Mouse (Mus musculus) stomach, embryonic 16.5 days (tissue): ENCODE results near the gene Gsk3a. TPM values are rescaled to one million over a fixed set of nuclear protein-coding genes. Genes with fewer than 3 reads are reported as not detected.
A peak's percentile ranks its signal among the peaks of the same experiment; 100 is the strongest.

Experiments
- ATAC-seq: fragments of 200-750 bp; cut with Nextera tagmentation; 2 replicates; pipeline ENCODE4 v1.8.0; 2017; ENCODE audit warnings: moderate number of reproducible peaks, moderate TSS enrichment; ENCODE audit not compliant: insufficient read depth, low FRiP score
- H3K27ac ChIP-seq: fragments of 300-500 bp; sonication (generic); 2 replicates; pipeline ENCODE4 v1.5.1; 2014; ENCODE audit warnings: low read length
- H3K27me3 ChIP-seq: fragments of 300-500 bp; sonication (generic); 2 replicates; pipeline ENCODE4 v1.6.1; 2014; ENCODE audit warnings: low read length, control low read depth, mixed read lengths; ENCODE audit not compliant: control insufficient read depth, insufficient read depth
- H3K36me3 ChIP-seq: fragments of 300-500 bp; sonication (generic); 2 replicates; pipeline ENCODE4 v1.6.1; 2014; ENCODE audit warnings: low read length; ENCODE audit not compliant: control insufficient read depth, insufficient read depth
- H3K4me1 ChIP-seq: fragments of 300-500 bp; sonication (generic); 2 replicates; pipeline ENCODE4 v1.6.1; 2014; ENCODE audit warnings: low read length, control low read depth, mixed read lengths; ENCODE audit not compliant: control insufficient read depth, insufficient read depth
- H3K4me2 ChIP-seq: fragments of 300-500 bp; sonication (generic); 2 replicates; pipeline ENCODE4 v1.6.1; 2014; ENCODE audit warnings: low read depth, low read length, mixed read lengths
- H3K4me3 ChIP-seq: fragments of 300-500 bp; sonication (generic); replicated peaks from 2 replicates; pipeline ENCODE4 v1.5.1; 2014; ENCODE audit warnings: mild to moderate bottlenecking, low read length
- H3K9ac ChIP-seq: fragments of 300-500 bp; sonication (generic); 2 replicates; pipeline ENCODE4 v1.6.1; 2014; ENCODE audit warnings: low read length
- H3K9me3 ChIP-seq: fragments of 300-500 bp; sonication (generic); replicated peaks from 2 replicates; pipeline ENCODE4 v1.6.1; 2016; ENCODE audit warnings: low read length, control low read depth; ENCODE audit not compliant: control insufficient read depth
- WGBS: fragments of 180-500 bp; shearing (Covaris S2); extraction: QIAGEN DNeasy Blood & Tissue Kit; methylation state at CpG from one replicate; pipeline ENCODE4 v1.1.7; 2014; 5-methylcytosine and 5-hydroxymethylcytosine counted together
- polyA plus RNA-seq: library from polyadenylated mRNA; unstranded; fragments of >200 nt; fragmentation: Nextera tagmentation; extraction: Ambion mirVana; gene quantifications from 2 replicates; pipeline ENCODE4 v1.2.1, GENCODE M21; 2015

Gsk3a gene
- polyA plus RNA-seq, 1 experiment from 2014 or later = 5.7 TPM

GRCm38 (mm10) chr7:25244562-25245369 is 7.1 kb upstream of the Gsk3a start:
- H3K9ac ChIP-seq = no peak overlapping the region
- peaks cover 35% of the 10 kb centered on the region for H3K4me1 ChIP-seq
- 86% methylated on average over 30 of the region's 30 CpGs for WGBS

DNA sequence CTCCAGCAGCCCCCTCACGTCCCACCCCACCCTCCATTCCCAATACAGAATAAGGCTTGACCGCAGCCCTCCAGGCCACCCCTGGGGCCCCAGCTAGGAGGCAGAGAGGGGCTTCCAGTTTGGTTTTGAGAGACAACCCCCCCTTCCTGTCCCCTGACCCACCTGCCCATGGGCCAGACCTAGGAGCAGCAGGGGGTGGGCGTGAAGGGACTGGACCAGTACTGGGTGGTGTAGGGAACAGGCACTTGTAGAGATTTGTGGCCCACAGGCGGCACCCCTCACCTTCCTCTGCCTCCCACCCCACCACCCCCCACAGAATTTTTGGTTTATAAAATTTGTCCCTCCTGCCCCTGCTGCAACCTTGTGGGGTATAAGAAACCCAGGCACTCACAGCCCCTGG is 5.7 kb upstream of the Gsk3a start:
- 97% methylated on average over 4 of the region's 4 CpGs for WGBS
- Histone ChIP-seq H3K27me3 (no peaks in the 10 kb centered on the region), H3K27ac (no peak overlapping the region)

More at GRCm38 (mm10) chr7:25244562-25245369, 7.1 kb upstream of the Gsk3a start:
- H3K27me3 ChIP-seq = no peaks in the 10 kb centered on the region
- H3K27ac ChIP-seq = no peak overlapping the region
- ATAC-seq = no peak
- H3K36me3 ChIP-seq = peaks cover 14% of the 10 kb centered on the region; the same call in 1 of the 2 replicates
- H3K9me3 ChIP-seq = no peaks in the 10 kb centered on the region
- no peak overlapping the region for H3K4me3 ChIP-seq
- H3K4me2 ChIP-seq = no peak overlapping the region

DNA sequence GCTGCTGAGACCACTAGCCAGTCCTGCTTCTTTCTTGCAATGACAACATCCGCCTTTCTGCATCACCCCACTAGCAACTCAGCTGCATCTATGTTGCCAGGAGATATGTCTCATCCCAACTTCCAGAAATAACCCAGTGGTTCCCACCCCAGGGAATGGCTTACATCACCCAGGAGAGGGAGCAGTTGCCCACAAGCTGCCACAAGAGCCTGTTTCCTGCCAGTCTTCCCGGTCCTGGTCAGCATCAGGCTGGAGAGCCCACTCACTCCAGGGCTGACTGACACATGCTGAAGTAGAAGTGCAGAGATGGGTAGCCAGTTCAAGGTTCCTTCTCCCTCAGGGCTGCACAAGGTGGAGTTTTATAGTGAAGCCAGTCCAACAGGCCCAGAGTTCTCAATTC is 3.4 kb upstream of the Gsk3a start:
- Histone ChIP-seq H3K27me3 (no peaks in the 10 kb centered on the region), H3K36me3 (peaks cover 13% of the 10 kb centered on the region; the same call in 1 of the 2 replicates), H3K9me3 (no peaks in the 10 kb centered on the region), H3K9ac (no peak overlapping the region), H3K4me2 (no peak overlapping the region), H3K4me1 (peaks cover 23% of the 10 kb centered on the region), H3K4me3 (no peak overlapping the region), H3K27ac (no peak overlapping the region)
- 31% methylated on average over 2 of the region's 2 CpGs for WGBS
- no peak for ATAC-seq

More for the DNA sequence above, 5.7 kb upstream of the Gsk3a start:
- Histone ChIP-seq H3K4me3 (no peak overlapping the region), H3K36me3 (peaks cover 14% of the 10 kb centered on the region; the same call in 1 of the 2 replicates), H3K9me3 (no peaks in the 10 kb centered on the region), H3K4me1 (peaks cover 37% of the 10 kb centered on the region), H3K4me2 (no peak overlapping the region), H3K9ac (no peak overlapping the region)
- no peak for ATAC-seq

GRCm38 (mm10) chr7:25240631-25241030 is 3.0 kb upstream of the Gsk3a start:
- no peak overlapping the region for H3K27ac ChIP-seq
- H3K9ac ChIP-seq = no peak overlapping the region
- H3K4me3 ChIP-seq = no peak overlapping the region
- 66% methylated on average over 7 of the region's 7 CpGs for WGBS
- no peaks in the 10 kb centered on the region for H3K27me3 ChIP-seq
- H3K36me3 ChIP-seq = peaks cover 8% of the 10 kb centered on the region; the same call in 1 of the 2 replicates
- peaks cover 23% of the 10 kb centered on the region for H3K4me1 ChIP-seq
- no peak overlapping the region for H3K4me2 ChIP-seq
- no peaks in the 10 kb centered on the region for H3K9me3 ChIP-seq
- no peak for ATAC-seq

GRCm38 (mm10) chr7:25238829-25239623 is 1.4 kb upstream of the Gsk3a start:
- H3K4me1 ChIP-seq = peaks cover 23% of the 10 kb centered on the region
- H3K4me3 ChIP-seq = peak overlapping the region; percentile 87
- no peaks in the 10 kb centered on the region; the same call in 1 of the 2 replicates for H3K36me3 ChIP-seq
- H3K4me2 ChIP-seq = peak overlapping the region; percentile 74
- WGBS = 2% methylated on average over 30 of the region's 30 CpGs
- no peaks in the 10 kb centered on the region for H3K9me3 ChIP-seq
- H3K27me3 ChIP-seq = no peaks in the 10 kb centered on the region
- peak; percentile 46 for ATAC-seq
- H3K9ac ChIP-seq = peak overlapping the region; percentile 60
- H3K27ac ChIP-seq = peak overlapping the region; percentile 87

DNA sequence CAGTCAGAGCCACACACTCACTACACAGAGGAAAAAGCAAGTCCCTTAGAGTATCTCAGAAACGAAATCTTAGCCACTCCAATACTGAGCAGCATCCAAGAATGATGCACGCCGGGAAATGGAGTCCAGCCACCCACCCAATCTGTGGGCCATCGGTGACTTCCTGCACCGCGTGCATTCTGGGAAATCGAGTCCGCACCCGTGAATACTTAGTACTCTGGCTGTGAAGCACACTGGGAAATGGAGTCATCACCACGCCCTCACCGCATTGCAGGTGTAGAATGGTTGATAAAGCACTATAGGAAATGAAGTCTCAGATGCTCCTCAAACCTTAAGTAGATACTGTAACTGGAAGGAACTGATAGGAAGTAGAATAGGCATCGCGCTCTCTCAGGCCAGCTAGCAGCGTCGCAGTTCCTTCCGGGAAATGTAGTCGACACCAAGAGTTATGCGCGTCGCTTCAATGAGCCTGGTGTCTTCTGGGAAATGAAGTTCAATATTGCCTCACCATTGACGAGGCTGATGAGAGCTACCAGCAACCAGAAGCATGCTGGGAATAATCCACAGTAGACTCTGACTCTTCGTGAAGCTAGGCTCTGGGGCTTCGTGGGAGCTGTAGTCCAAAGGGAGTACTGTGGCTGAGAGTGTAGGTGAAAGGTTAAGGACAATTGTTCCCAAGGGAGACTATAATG is 510 bp upstream of the Gsk3a start:
- Histone ChIP-seq H3K4me1 (peaks cover 23% of the 10 kb centered on the region), H3K27me3 (no peaks in the 10 kb centered on the region), H3K27ac (peak overlapping the region; percentile 87), H3K36me3 (no peaks in the 10 kb centered on the region; the same call in 1 of the 2 replicates), H3K4me2 (peak overlapping the region; percentile 74), H3K4me3 (peak overlapping the region; percentile 87), H3K9me3 (no peaks in the 10 kb centered on the region), H3K9ac (peak overlapping the region; percentile 61)
- peak; percentile 93 for ATAC-seq
- under 1% methylated on average over 23 of the region's 23 CpGs for WGBS

GRCm38 (mm10) chr7:25235526-25235925 is 2.1 kb downstream of the Gsk3a start:
- H3K4me3 ChIP-seq = no peak overlapping the region
- peak overlapping the region; percentile 98 for H3K9ac ChIP-seq
- no peak overlapping the region for H3K27ac ChIP-seq
- H3K9me3 ChIP-seq = no peaks in the 10 kb centered on the region
- H3K4me1 ChIP-seq = peaks cover 23% of the 10 kb centered on the region
- 89% methylated on average over 5 of the region's 5 CpGs for WGBS
- no peak for ATAC-seq
- no peak overlapping the region for H3K4me2 ChIP-seq
- H3K36me3 ChIP-seq = no peaks in the 10 kb centered on the region
- no peaks in the 10 kb centered on the region for H3K27me3 ChIP-seq

- H3K9me3 ChIP-seq = no peaks in the 10 kb centered on the region
- peaks cover 2% of the 10 kb centered on the region; the same call in 1 of the 2 replicates for H3K36me3 ChIP-seq
- no peak overlapping the region for H3K4me2 ChIP-seq
- H3K27ac ChIP-seq = no peak overlapping the region
- H3K4me3 ChIP-seq = no peak overlapping the region
- no peak overlapping the region for H3K9ac ChIP-seq
- no peaks in the 10 kb centered on the region for H3K27me3 ChIP-seq
- WGBS = 69% methylated on average over 2 of the region's 2 CpGs
- no peak for ATAC-seq
- H3K4me1 ChIP-seq = peaks cover 15% of the 10 kb centered on the region
These were observed 4.6 kb downstream of the Gsk3a start for GRCm38 (mm10) chr7:25233061-25233460.
